Mouse (Mus musculus) urinary bladder, postnatal 36 days (tissue): Measurements from ENCODE around the gene Cyp26a1.

ENCODE experiments used
- DNase-seq, 2 experiments: peaks; one replicate each; pipeline ENCODE4 v3.0.0; 2022; ENCODE audit warnings: low spot score in 2 of 2, mixed read lengths in 1 of 2

Gene Cyp26a1

GRCm38 (mm10) chr19:37697651-37698272 lies at the start of gene Cyp26a1:
Gene Cyp26a1, plus strand, starts transcription at chr19:37697798.
- no peak for DNase-seq

GRCm38 (mm10) chr19:37647994-37648393 lies 49.6 kb upstream of the Cyp26a1 start:
- DNase-seq, result no peak

GRCm38 (mm10) chr19:37650526-37650925 lies 47.1 kb upstream of the Cyp26a1 start:
- no peak for DNase-seq

- no peak for DNase-seq
Observed at GRCm38 (mm10) chr19:37654012-37654411, 43.6 kb upstream of the Cyp26a1 start.

GRCm38 (mm10) chr19:37656441-37656840 lies 41.2 kb upstream of the Cyp26a1 start:
- DNase-seq, result no peak

- DNase-seq, result no peak
Observed at GRCm38 (mm10) chr19:37665256-37665655, 32.3 kb upstream of the Cyp26a1 start.

- DNase-seq, result no peak
Observed at GRCm38 (mm10) chr19:37667855-37668594, 29.6 kb upstream of the Cyp26a1 start.

GRCm38 (mm10) chr19:37668657-37669056 lies 28.9 kb upstream of the Cyp26a1 start:
- no peak for DNase-seq

GRCm38 (mm10) chr19:37669486-37669885 lies 28.1 kb upstream of the Cyp26a1 start:
- DNase-seq, result no peak

GRCm38 (mm10) chr19:37673393-37673792 lies 24.2 kb upstream of the Cyp26a1 start:
- no peak for DNase-seq

GRCm38 (mm10) chr19:37685281-37685680 lies 12.3 kb upstream of the Cyp26a1 start, which contains the start of gene Cyp26c1:
Gene Cyp26c1, plus strand, starts transcription at chr19:37685581.
- no peak for DNase-seq

GRCm38 (mm10) chr19:37686347-37686746 lies 11.3 kb upstream of the Cyp26a1 start:
- DNase-seq, result no peak

- DNase-seq, result no peak
Observed at GRCm38 (mm10) chr19:37686941-37687850, 10.4 kb upstream of the Cyp26a1 start.

- no peak for DNase-seq
Observed at GRCm38 (mm10) chr19:37689478-37689877, 8.1 kb upstream of the Cyp26a1 start.

- DNase-seq, result no peak
Observed at GRCm38 (mm10) chr19:37690716-37691115, 6.9 kb upstream of the Cyp26a1 start.

- DNase-seq, result no peak
Observed at GRCm38 (mm10) chr19:37692879-37693278, 4.7 kb upstream of the Cyp26a1 start.

- no peak for DNase-seq
Observed at GRCm38 (mm10) chr19:37695146-37695545, 2.5 kb upstream of the Cyp26a1 start.

GRCm38 (mm10) chr19:37695762-37696602 lies 1.6 kb upstream of the Cyp26a1 start:
- no peak for DNase-seq

GRCm38 (mm10) chr19:37696603-37697334 lies 829 bp upstream of the Cyp26a1 start:
- DNase-seq, result no peak

- DNase-seq, result no peak
Observed at GRCm38 (mm10) chr19:37697335-37697636, 312 bp upstream of the Cyp26a1 start.
